Mouse (Mus musculus) G1E (cell line): Measurements from ENCODE around the gene Hspbp1. TPM values are rescaled to one million over a fixed set of nuclear protein-coding genes. Genes with fewer than 3 reads are reported as not detected.

Experiments
- ATAC-seq: 2 replicates; pipeline ENCODE4 v1.8.0; 2016; ENCODE audit warnings: mild to moderate bottlenecking; ENCODE audit not compliant: insufficient number of reproducible peaks, poor library complexity, low FRiP score, severe bottlenecking; ENCODE audit errors: extremely low read depth
- DNase-seq: peaks from one replicate; pipeline ENCODE4 v3.0.0; 2012; ENCODE audit warnings: low spot score
- H3K27me3 ChIP-seq: 2 replicates; pipeline ENCODE4 v1.6.1; 2012; ENCODE audit warnings: mild to moderate bottlenecking, low read length, inconsistent platforms; ENCODE audit not compliant: insufficient read depth
- H3K36me3 ChIP-seq: replicated peaks from 2 replicates; pipeline ENCODE3; 2012; ENCODE audit warnings: mild to moderate bottlenecking, inconsistent platforms
- H3K4me1 ChIP-seq: 2 replicates; pipeline ENCODE4 v1.6.1; 2012; ENCODE audit warnings: low read depth, low read length, inconsistent platforms, mixed read lengths; ENCODE audit not compliant: insufficient read depth
- H3K4me3 ChIP-seq: 2 replicates; pipeline ENCODE4 v1.5.1; 2012; ENCODE audit warnings: low read depth, mild to moderate bottlenecking, inconsistent platforms, low read length, moderate library complexity, mixed read lengths
- H3K9me3 ChIP-seq: replicated peaks from 2 replicates; pipeline ENCODE4 v1.6.1; 2012; ENCODE audit warnings: inconsistent platforms
- CTCF ChIP-seq: IDR thresholded peaks from 2 replicates; pipeline ENCODE4 v1.5.1; 2012; ENCODE audit warnings: low read depth, low read length, inconsistent platforms, mixed read lengths
- GATA1 ChIP-seq: IDR thresholded peaks from 2 replicates; pipeline ENCODE4 v1.6.1; 2012; ENCODE audit warnings: borderline replicate concordance, low read length, inconsistent platforms, mixed read lengths
- GATA2 ChIP-seq: IDR thresholded peaks from 2 replicates; pipeline ENCODE4 v1.6.1; 2012; ENCODE audit warnings: low read depth, low read length, inconsistent platforms, borderline replicate concordance
- POLR2AphosphoS5 ChIP-seq: IDR thresholded peaks from 2 replicates; pipeline ENCODE4 v1.6.1; 2012; ENCODE audit warnings: low read depth, low read length, inconsistent platforms; ENCODE audit not compliant: insufficient replicate concordance
- TAL1 ChIP-seq: conservative IDR thresholded peaks from 2 replicates; pipeline ENCODE4 v1.6.1; 2012; ENCODE audit warnings: low read depth, low read length, inconsistent platforms, mixed read lengths
- polyA plus RNA-seq: library from polyadenylated mRNA; stranded (reverse); fragments of >175 nt; gene quantifications from 2 replicates; pipeline ENCODE4 v1.2.3, GENCODE M21; 2012
- total RNA-seq, 2 experiments: library from RNA; stranded (forward) in 1 of 2; stranded (reverse) in 1 of 2; fragments of 200-1000 nt in 1 of 2; fragments of >200 nt in 1 of 2; fragmentation: Nextera tagmentation in 1 of 2; gene quantifications; 2 replicates each; pipeline ENCODE4 v1.2.3; 2014 to 2017

The Hspbp1 gene
- total and polyA plus RNA-seq, 3 experiments, result 26.5 to 124 (median 55.3) TPM

DNA sequence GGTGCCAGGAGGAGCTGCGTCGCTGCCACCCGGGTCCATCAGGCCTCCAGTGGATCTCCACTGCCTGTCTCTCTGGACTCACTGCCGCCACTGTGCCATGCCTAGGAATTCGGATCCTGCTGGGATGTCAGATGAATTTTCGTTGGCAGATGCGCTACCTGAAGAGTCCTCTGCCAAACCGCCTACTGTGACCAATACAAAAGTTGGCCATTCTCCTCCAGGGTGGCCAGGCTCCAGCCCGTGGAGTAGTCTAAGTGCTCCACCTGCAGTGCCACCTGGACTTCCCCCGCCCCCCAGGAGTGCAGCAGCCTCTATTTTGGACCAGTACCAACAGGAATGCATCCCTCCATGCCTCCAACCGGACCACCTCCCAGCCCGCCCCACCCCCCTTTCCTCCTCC is 73.4 kb downstream of the Hspbp1 start:
- DNase-seq, result no peak
- Histone ChIP-seq H3K9me3 (no peaks in the 10 kb centered on the region), H3K36me3 (no peaks in the 10 kb centered on the region), H3K4me1 (peaks cover 3% of the 10 kb centered on the region), H3K4me3 (no peak overlapping the region), H3K27me3 (peaks cover 30% of the 10 kb centered on the region)
- TF ChIP-seq POLR2AphosphoS5 (no peak), TAL1 (no peak), CTCF (no peak), GATA2 (no peak), GATA1 (no peak)
- ATAC-seq, result no peak

Other genes starting within 250 kb of the Hspbp1 start
Only the 20 nearest of the 27 such genes appear.
- 91.9 and 100 TPM in 2 replicates for gene Ppp1r12c, start 183.4 kb downstream of the Hspbp1 start, total RNA-seq (2014; fragmentation: Nextera tagmentation)
- gene Ppp1r12c, start 183.4 kb downstream of the Hspbp1 start, total RNA-seq (2017), result 91.1 and 99.8 TPM in 2 replicates
- 135 and 173 TPM in 2 replicates for gene Ppp1r12c, start 183.4 kb downstream of the Hspbp1 start, polyA plus RNA-seq
- gene Tnnt1, start 168.7 kb downstream of the Hspbp1 start, total RNA-seq (2014; fragmentation: Nextera tagmentation), result not detected in 2 replicates
- gene Tnnt1, start 168.7 kb downstream of the Hspbp1 start, total RNA-seq (2017), result 0.17 TPM in 1 of 2 replicates, not detected in the other
- gene Tnnt1, start 168.7 kb downstream of the Hspbp1 start, polyA plus RNA-seq, result 0.22 and 0.35 TPM in 2 replicates
- gene Tnni3, start 160.8 kb downstream of the Hspbp1 start, total RNA-seq (2014; fragmentation: Nextera tagmentation), result not detected in 2 replicates
- 0.41 TPM in 1 of 2 replicates, not detected in the other for gene Tnni3, start 160.8 kb downstream of the Hspbp1 start, total RNA-seq (2017)
- gene Tnni3, start 160.8 kb downstream of the Hspbp1 start, polyA plus RNA-seq, result 0.15 TPM in 1 of 2 replicates, not detected in the other
- not detected in 2 replicates for gene Dnaaf3, start 152.6 kb downstream of the Hspbp1 start, total RNA-seq (2014; fragmentation: Nextera tagmentation)
- gene Dnaaf3, start 152.6 kb downstream of the Hspbp1 start, total RNA-seq (2017), result not detected in 2 replicates
- gene Dnaaf3, start 152.6 kb downstream of the Hspbp1 start, polyA plus RNA-seq, result not detected in 2 replicates
- gene Syt5, start 137.5 kb downstream of the Hspbp1 start, total RNA-seq (2014; fragmentation: Nextera tagmentation), result not detected in 2 replicates
- not detected in 2 replicates for gene Syt5, start 137.5 kb downstream of the Hspbp1 start, total RNA-seq (2017)
- not detected in 2 replicates for gene Syt5, start 137.5 kb downstream of the Hspbp1 start, polyA plus RNA-seq
- not detected in 2 replicates for gene Ptprh, start 81.0 kb downstream of the Hspbp1 start, total RNA-seq (2014; fragmentation: Nextera tagmentation)
- 0.05 and 0.06 TPM in 2 replicates for gene Ptprh, start 81.0 kb downstream of the Hspbp1 start, total RNA-seq (2017)
- not detected in 2 replicates for gene Ptprh, start 81.0 kb downstream of the Hspbp1 start, polyA plus RNA-seq
- gene Tmem86b, start 53.6 kb downstream of the Hspbp1 start, total RNA-seq (2014; fragmentation: Nextera tagmentation), result 10.3 and 40.0 TPM in 2 replicates
- gene Tmem86b, start 53.6 kb downstream of the Hspbp1 start, total RNA-seq (2017), result 9.3 and 10.4 TPM in 2 replicates
- 3.8 and 4.8 TPM in 2 replicates for gene Tmem86b, start 53.6 kb downstream of the Hspbp1 start, polyA plus RNA-seq
- 97.4 and 108 TPM in 2 replicates for gene Ppp6r1, start 26.0 kb downstream of the Hspbp1 start, total RNA-seq (2014; fragmentation: Nextera tagmentation)
- 90.5 and 90.7 TPM in 2 replicates for gene Ppp6r1, start 26.0 kb downstream of the Hspbp1 start, total RNA-seq (2017)
- gene Ppp6r1, start 26.0 kb downstream of the Hspbp1 start, polyA plus RNA-seq, result 208 and 223 TPM in 2 replicates
- gene Brsk1, start 5.5 kb upstream of the Hspbp1 start, total RNA-seq (2014; fragmentation: Nextera tagmentation), result not detected in 2 replicates
- gene Brsk1, start 5.5 kb upstream of the Hspbp1 start, total RNA-seq (2017), result 0.44 TPM in 1 of 2 replicates, not detected in the other
- gene Brsk1, start 5.5 kb upstream of the Hspbp1 start, polyA plus RNA-seq, result not detected in 2 replicates
- 1.1 and 1.7 TPM in 2 replicates for gene Tmem150b, start 40.2 kb upstream of the Hspbp1 start, total RNA-seq (2014; fragmentation: Nextera tagmentation)
- gene Tmem150b, start 40.2 kb upstream of the Hspbp1 start, total RNA-seq (2017), result 1.2 and 1.7 TPM in 2 replicates
- 0.11 and 0.21 TPM in 2 replicates for gene Tmem150b, start 40.2 kb upstream of the Hspbp1 start, polyA plus RNA-seq
- 79.7 and 108 TPM in 2 replicates for gene Kmt5c, start 55.0 kb upstream of the Hspbp1 start, total RNA-seq (2014; fragmentation: Nextera tagmentation)
- 34.8 and 39.0 TPM in 2 replicates for gene Kmt5c, start 55.0 kb upstream of the Hspbp1 start, total RNA-seq (2017)
- 232 and 325 TPM in 2 replicates for gene Kmt5c, start 55.0 kb upstream of the Hspbp1 start, polyA plus RNA-seq
- 4.2 and 5.3 TPM in 2 replicates for gene Cox6b2, start 68.0 kb upstream of the Hspbp1 start, total RNA-seq (2014; fragmentation: Nextera tagmentation)
- 1.0 and 2.0 TPM in 2 replicates for gene Cox6b2, start 68.0 kb upstream of the Hspbp1 start, total RNA-seq (2017)
- 7.8 and 8.0 TPM in 2 replicates for gene Cox6b2, start 68.0 kb upstream of the Hspbp1 start, polyA plus RNA-seq
- not detected in 2 replicates for gene Fam71e2, start 86.2 kb upstream of the Hspbp1 start, total RNA-seq (2014; fragmentation: Nextera tagmentation)
- 0.05 and 0.06 TPM in 2 replicates for gene Fam71e2, start 86.2 kb upstream of the Hspbp1 start, total RNA-seq (2017)
- not detected in 2 replicates for gene Fam71e2, start 86.2 kb upstream of the Hspbp1 start, polyA plus RNA-seq
- not detected in 2 replicates for gene Il11, start 97.8 kb upstream of the Hspbp1 start, total RNA-seq (2014; fragmentation: Nextera tagmentation)
- gene Il11, start 97.8 kb upstream of the Hspbp1 start, total RNA-seq (2017), result not detected in 2 replicates
- 0.13 and 0.15 TPM in 2 replicates for gene Il11, start 97.8 kb upstream of the Hspbp1 start, polyA plus RNA-seq
- gene Tmem190, start 97.9 kb upstream of the Hspbp1 start, total RNA-seq (2014; fragmentation: Nextera tagmentation), result not detected in 2 replicates
- gene Tmem190, start 97.9 kb upstream of the Hspbp1 start, total RNA-seq (2017), result 0.41 TPM in 1 of 2 replicates, not detected in the other
- not detected in 2 replicates for gene Tmem190, start 97.9 kb upstream of the Hspbp1 start, polyA plus RNA-seq
- gene Tmem238, start 104.6 kb upstream of the Hspbp1 start, total RNA-seq (2014; fragmentation: Nextera tagmentation), result 1.7 and 4.7 TPM in 2 replicates
- 6.8 and 12.1 TPM in 2 replicates for gene Tmem238, start 104.6 kb upstream of the Hspbp1 start, total RNA-seq (2017)
- gene Tmem238, start 104.6 kb upstream of the Hspbp1 start, polyA plus RNA-seq, result 40.6 and 61.2 TPM in 2 replicates
- gene Rpl28, start 107.8 kb upstream of the Hspbp1 start, total RNA-seq (2014; fragmentation: Nextera tagmentation), result 1,543 and 2,339 TPM in 2 replicates
- gene Rpl28, start 107.8 kb upstream of the Hspbp1 start, total RNA-seq (2017), result 548 and 573 TPM in 2 replicates
- 5,642 and 5,886 TPM in 2 replicates for gene Rpl28, start 107.8 kb upstream of the Hspbp1 start, polyA plus RNA-seq
- gene Ube2s, start 127.5 kb upstream of the Hspbp1 start, total RNA-seq (2014; fragmentation: Nextera tagmentation), result 538 and 670 TPM in 2 replicates
- 171 and 195 TPM in 2 replicates for gene Ube2s, start 127.5 kb upstream of the Hspbp1 start, total RNA-seq (2017)
- gene Ube2s, start 127.5 kb upstream of the Hspbp1 start, polyA plus RNA-seq, result 210 and 243 TPM in 2 replicates
- gene Shisa7, start 159.6 kb upstream of the Hspbp1 start, total RNA-seq (2014; fragmentation: Nextera tagmentation), result not detected in 2 replicates
- 0.06 and 0.22 TPM in 2 replicates for gene Shisa7, start 159.6 kb upstream of the Hspbp1 start, total RNA-seq (2017)
- not detected in 2 replicates for gene Shisa7, start 159.6 kb upstream of the Hspbp1 start, polyA plus RNA-seq
- 7.6 and 9.1 TPM in 2 replicates for gene Isoc2b, start 185.2 kb upstream of the Hspbp1 start, total RNA-seq (2014; fragmentation: Nextera tagmentation)
- 34.4 and 40.1 TPM in 2 replicates for gene Isoc2b, start 185.2 kb upstream of the Hspbp1 start, total RNA-seq (2017)
- gene Isoc2b, start 185.2 kb upstream of the Hspbp1 start, polyA plus RNA-seq, result 5.3 and 8.1 TPM in 2 replicates